Mouse (Mus musculus) heart, adult 8-10 months (tissue): ENCODE measurements around the gene Uqcrq. TPM values are rescaled to one million over a fixed set of nuclear protein-coding genes. Genes with fewer than 3 reads are reported as not detected.

ENCODE experiments used
- DNase-seq: peaks from one replicate; pipeline ENCODE4 v3.0.0; 2022; ENCODE audit warnings: low spot score
- total RNA-seq, 4 experiments: library from RNA; stranded (reverse); gene quantifications; 2 replicates each; pipeline ENCODE4 v1.2.4; 2022

The Uqcrq gene
- total RNA-seq: 1,000 to 10,000 TPM; 2,591 to 2,839 (median 2,740) TPM

DNA sequence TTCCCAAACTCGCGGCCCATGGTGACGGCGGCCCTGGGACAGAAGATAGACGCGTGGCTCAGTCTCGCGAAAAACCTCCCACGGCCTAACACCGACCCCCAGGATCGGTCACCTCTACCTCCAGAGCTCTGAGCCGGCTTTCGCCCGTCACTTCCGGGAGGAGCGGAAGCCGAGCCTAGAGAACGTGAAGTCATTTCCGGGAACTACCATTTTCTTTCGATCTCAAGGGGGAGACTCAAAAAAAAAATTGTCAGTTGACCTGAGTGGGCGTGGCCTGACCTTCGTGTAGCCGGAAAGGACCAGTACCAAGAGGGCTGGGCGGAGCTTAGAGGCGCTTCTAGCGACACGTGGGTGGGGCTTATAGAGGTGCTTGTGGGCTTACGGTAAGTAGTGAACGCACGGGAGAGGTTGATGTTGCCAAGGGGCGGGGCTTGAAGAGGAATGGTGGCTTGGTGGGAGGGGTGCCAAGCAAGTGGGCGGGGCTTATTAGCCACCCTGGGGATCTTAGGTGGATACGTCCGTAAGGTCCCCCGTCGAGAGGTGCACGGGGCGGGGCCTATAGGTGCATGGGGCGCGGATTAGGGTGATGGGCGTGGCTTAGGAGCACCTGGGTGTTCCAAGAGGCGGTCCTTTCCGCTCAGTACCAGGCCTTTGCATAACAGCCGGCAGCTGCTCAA is at the start of gene Uqcrq, which contains the start of gene Gdf9:
TSS of gene Uqcrq (minus strand) at position 162 of the 677 bp plus-strand sequence.
TSS of gene Gdf9 (plus strand) at position 354 of the 677 bp plus-strand sequence.
- DNase-seq: peak; percentile 98

DNA sequence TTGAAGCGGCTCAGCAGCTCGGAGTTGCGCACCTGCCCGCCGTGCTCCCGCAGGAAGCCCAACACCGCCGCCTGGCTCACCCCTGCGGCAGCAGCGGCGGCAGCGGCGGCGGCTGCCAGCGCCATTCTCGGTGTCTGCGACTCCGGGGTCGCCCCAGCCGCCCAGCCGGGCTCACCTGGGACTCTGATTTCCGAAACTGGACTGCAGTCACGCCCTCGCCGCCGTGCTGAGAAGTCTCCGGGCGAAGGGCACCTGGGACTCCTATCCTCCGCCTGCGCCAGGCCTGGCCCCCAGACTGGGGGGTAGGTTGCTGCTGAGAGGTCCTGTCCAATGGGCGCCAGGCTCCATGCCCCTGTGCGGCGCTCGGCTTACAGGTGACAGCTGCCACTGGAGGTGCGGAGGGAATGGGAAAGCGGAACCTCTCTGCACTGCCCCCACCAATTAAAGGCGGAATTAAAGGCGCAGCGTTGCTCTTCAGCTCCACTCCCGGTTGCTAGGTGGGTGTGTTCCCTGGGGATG is 49.2 kb upstream of the Uqcrq start, which contains the start of the genes Gm9945 and Sowaha:
TSS of gene Gm9945 (plus strand) at position 384 of the 519 bp plus-strand sequence.
TSS of gene Sowaha (minus strand) at position 492 of the 519 bp plus-strand sequence.
- DNase-seq: no peak

DNA sequence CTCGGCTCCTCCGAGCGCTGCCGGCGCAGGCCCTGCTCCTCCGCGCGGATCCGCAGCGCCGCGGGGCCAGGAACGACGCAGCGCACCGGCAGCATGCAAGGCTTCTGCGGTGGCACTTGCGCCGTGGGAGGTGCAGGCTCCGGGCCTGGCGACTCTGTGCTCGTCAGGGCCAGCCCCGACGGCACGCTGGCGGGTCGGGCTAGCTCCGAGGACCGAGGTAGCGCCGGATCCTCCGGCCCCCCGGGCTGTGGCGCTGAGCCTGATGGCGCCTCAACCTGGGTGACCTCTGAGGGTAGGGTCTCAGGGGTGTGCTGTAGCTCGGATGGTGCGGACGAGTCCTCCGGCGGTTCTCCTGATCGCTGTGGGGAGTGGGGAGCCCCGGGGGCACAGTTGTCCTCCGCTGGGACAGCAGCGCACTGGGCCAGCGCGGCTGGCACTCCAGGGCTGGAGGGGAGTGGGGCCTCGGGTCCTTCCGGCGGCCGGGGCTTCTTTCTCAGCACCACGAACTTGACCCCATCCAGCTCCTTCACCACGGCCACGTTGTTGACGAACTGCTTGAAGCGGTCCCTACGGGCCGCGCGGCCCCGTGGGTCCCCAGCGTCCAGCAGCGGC is 48.6 kb upstream of the Uqcrq start:
- DNase-seq: no peak

DNA sequence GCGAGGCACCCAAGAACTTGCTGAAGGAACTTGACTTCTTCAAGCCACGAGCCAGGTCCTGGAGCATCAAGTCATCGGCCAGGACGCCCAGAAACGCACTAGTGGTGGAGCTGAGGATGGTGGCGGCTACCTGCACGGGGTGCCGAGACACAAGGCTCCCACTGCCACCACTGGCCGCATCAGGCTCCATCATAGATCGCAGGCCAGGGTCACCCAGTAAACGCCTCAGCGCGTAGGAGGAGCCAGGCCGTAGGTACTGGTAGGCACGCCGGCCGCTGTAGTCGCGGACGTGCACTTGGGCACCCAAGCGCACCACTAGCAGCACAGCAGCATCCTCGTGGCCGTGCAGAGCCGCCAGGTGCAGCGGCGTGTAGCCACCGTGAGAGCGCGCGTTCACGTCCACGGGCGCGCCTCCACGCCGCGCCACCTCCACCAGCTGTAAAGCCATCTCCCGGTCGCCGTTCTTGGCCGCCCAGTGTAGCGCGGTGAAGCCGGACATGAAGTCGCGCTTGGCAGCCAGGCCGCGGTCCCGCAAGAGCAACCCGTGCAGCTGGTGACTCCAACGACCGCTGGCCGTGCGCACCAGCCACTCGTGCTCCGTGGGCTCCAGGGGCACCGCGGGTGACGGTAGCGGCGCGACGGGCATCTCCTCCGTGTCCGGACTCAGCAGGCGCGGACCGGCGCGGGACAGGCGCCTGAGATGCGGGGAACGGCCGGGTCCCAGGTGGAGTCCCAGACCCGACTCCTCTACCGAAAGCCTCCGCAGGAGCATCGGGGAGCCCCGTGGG is 47.9 kb upstream of the Uqcrq start:
- DNase-seq: no peak

DNA sequence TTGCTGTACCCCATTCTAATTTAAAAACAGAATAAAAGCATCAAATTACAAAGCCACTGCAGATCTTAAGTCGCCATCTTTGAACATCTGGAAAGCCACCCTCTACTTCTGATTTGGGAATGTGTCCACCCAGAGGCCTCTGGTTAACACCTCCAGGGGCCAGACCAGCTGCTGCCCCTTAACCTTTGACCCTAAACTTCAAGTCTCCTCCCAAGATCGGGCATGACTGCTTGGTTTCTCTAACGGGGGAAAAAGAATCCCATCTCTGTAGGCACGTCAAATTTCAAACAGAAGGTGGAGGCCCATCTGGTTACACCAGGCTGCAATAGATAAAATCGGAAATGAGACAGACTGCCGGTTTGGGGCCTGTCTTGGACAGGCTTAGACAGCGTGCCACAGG is 47.2 kb upstream of the Uqcrq start:
- no peak for DNase-seq

DNA sequence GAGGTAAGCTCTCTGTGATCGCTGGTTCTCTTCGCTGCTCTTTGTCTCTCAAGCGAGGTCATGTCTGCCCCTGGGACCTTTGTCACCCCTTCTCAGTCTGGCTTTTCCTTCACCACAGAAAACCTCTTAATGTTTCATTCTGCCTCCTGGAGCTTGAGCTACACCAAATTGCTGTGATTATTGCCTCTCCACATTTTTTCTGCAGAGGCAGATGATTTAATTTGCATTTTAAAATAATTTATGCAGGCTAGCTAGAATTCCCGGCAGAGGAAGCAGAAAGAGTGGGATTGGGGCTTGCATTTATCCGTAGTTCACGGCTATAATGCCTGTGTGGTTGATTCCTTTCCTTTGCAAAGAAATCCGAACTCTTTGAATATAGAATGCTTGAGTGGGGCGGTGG is 45.0 kb upstream of the Uqcrq start:
- DNase-seq: no peak

DNA sequence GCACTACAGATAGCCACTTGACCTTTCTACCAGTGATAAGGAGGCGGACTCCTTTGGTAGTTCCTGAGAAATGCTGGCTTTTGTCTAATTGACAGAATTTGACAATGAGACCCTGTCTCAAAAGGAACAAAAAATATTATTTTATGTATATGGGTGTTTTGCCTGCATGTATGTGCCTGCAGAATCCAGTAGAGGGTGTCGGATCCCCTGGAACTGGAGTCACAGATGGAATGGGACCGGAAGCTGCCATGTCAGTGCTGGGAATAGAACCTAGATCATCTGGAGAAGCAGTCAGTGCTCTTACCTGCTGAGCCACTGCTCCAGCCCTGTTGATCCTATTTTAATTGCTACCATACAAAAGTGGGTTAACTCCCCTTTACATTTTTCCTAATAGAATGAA is 42.1 kb upstream of the Uqcrq start:
- no peak for DNase-seq

DNA sequence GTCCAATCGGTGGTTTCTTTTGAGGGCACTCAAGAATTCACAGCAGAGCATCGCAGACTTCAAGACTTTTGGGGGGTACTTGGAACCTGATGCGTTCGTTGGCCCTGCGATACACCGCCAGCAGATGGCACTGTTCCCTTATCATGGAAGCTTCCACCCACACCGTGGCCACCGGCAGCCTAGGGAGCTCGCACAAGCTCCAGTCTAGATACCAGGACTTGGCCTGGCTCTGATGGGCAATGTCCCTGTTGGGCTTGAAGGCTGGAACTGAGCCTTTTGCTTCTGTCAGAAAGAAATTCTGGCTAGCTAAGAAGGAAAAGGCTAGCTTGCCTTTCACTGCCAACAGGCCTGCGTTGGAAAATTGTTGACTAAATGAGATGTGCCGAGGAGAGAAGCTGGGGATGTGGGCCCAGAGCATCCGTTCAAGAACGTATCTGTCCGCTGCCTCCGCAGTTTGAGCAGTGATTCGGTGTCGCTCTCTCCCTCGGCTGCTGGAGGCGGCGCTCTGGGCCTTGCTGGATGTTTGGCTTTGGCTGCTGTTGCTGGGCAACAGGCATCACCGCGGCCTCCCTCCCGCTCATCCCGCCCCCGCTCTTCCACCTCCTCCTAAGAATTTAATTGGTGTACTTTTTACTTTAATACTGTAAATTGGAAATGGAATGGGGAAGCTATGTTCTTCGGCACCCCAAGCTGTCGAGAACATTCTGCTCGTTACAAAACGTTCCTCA is 39.5 kb upstream of the Uqcrq start, which contains the start of gene Gm9837:
TSS of gene Gm9837 (minus strand) at position 512 of the 728 bp plus-strand sequence.
- peak; percentile 90 for DNase-seq

DNA sequence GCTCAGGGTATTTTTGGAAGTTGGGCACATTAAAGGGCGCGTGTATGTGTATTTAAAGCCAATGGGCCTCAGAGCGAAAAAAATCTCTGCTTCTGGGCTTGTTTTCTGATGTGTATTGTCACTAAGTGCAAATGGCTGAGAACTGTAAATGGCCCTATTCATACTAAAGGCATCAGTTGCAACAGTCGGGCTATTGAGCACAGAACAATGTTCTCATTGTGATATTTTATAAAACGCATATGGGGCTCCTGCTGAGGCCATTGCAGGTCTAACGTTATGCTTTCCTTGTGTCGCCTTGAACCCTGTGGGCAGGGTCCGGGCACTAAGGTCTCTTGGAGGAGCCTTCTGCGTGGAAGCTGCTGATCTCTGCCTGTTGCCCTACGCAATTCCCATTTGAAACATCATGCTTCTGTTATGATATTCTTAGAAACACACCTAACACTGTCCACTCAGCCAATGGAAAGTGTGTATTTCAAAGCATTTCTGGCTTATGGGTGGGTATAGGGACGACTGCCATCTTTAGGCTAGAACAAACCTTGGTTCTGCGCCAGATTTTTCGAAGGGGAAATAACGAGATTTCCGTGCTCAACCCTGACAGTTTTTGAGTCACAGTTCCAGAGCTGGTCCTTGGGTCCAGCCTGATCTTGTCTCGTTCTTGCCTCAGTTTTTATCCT is 38.8 kb upstream of the Uqcrq start:
- no peak for DNase-seq

DNA sequence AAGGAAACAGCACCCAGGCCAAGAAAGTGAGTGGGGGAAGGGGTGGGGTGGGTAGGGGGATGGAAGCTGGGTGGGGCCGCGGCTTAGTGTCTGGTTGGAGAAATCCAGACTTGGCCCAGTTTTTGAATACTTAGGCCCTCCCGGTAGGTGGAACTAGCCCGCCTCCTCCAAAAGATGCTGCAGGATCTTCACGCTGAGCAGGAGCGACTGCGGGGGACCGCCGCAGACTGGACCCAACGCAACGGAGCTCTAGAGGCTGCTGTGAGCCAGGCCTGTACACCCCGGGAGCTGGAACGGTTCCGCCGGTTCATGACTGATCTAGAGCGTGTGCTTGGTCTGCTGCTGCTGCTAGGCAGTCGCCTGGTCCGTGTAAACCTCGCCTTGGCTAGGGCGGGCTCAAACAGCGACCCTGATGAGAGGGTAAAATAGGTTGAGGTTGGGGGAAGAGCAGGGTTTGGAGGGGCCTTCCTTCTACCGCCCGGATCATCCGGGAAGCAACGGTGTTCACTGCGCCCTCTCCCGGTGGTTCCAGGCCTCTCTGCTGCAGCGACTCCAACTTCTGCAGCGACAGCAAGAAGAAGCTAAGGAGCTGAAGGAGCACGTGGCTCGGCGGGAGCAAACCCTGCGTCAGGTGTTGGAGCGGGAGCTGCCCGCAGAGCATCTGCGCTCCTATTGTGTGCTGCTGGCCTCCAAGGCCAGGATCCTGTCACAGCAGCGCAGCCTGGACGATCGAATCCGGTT is 35.8 kb upstream of the Uqcrq start:
- DNase-seq: peak; percentile 62

DNA sequence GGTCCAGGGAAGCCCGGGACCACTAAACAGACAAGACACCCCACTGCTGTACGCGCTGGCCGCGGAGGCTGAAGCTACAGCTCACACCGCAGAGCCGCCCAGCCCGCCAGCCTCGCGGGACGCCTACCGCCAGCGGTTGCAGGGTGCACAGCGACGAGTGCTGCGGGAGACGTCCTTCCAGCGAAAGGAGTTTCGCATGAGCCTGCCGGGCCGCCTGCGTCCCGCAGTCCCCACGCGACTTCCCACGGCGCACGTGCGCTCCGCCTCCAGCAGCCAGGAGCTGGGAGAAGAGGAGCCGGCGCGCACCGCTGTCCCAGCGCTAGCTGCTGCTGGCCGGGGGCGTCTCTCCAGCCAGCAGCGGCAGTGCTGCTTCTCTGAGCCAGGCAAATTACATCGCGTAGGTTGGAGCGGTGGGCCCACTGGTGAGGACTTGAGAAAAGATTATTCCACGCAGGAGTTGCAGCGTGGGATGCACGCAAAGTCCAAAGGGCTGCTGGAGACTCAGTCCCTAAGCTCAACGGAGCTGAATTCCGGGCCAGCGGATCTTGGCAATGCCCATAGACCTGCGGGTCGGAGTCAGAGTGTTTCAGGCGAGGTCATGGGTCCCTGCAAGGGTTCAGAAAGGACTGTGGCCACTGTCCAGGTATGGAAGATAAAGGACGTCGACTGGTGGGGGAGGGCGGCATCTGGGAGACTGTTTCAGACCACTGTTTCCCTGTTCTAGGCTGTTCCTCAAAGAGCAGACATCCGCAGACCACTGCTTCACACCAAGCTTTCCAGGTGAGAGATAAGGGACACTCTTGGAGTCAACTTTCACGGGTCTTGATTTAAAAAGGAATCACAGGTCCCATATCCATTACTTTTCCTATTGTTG is 33.2 kb upstream of the Uqcrq start:
- no peak for DNase-seq

DNA sequence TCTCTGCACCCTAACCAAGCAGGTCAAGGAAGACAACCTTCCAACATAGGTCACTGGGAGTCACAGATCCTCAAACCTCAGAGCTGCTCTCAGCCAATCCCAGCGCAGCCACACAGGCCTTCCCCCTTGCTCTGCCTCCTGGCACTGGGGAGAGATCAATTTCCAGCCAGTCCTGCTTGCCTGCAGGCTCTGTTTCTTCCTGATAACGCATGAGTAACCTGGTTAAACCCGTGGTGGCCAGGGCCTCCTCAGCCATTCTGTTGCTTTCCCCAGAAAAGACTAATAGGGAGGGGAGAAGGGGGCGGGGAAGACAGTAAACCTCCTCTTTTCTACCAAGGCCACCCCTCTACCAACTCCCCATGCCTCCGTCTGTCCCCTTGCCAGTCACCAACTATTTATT is 31.1 kb upstream of the Uqcrq start:
- DNase-seq: no peak

DNA sequence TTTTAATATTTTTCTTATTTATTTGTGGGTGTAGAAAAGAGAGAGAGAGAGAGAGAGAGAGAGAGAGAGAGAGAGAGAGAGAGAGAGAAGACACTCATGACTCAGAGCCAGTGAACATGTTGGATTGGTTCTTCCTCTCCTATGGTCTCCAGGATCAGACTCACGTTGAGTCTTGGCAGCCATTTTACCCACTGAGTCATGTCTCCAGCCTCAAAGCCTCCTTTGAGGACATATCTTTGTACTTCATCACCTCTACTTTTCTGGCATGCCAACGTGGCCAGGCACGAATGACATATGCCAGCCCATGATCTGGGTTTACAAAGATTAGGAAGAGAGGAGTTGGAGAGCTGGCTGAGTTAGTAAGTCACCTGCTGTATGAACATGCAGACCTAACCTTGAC is 29.6 kb upstream of the Uqcrq start:
- DNase-seq: no peak

DNA sequence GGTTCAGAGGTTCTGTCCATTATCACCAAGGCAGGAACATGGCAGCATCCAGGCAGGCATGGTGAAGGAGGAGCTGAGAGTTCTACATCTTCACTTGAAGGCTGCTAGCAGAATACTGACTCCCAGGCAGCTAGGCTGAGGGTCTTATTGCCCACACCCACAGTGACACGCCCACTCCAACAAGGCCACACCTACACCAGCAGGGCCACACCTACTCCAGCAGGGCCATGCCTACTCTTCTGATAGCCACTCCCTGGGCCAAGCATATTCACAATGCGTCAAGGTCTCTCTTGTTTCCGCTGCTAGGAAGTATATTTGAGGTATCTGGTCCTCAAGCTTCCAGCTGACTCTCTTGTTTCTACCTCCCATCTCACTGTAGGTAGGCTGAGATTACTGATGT is 28.4 kb upstream of the Uqcrq start:
- no peak for DNase-seq

DNA sequence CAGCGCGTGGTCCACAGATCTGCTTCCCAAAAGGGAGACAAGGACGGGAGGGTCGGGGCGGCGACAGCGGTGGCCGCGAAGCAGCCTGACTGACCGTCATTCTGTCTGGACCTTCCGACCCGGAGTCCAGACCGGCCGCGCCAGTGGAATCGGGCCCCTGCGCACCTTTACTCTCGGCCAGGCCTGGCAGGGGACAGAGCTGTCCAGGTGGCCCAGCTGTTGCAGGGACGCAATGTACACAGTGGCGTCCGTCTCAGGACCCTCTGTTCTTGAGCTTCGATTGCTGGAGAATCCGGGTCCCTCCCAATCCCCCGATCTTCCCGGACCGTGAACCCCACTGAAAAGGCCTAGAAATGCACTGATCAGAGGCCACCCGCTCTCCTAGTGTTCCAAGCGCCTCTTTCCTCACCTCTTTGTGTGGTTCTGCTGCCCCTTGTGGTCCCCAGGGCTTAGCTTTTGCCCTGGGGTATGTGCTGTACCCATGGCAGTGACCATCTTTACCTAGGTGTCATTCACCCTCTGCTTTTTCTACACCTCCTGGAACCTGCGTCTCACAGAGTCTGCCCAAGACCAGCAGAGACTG is 26.8 kb upstream of the Uqcrq start:
- no peak for DNase-seq

DNA sequence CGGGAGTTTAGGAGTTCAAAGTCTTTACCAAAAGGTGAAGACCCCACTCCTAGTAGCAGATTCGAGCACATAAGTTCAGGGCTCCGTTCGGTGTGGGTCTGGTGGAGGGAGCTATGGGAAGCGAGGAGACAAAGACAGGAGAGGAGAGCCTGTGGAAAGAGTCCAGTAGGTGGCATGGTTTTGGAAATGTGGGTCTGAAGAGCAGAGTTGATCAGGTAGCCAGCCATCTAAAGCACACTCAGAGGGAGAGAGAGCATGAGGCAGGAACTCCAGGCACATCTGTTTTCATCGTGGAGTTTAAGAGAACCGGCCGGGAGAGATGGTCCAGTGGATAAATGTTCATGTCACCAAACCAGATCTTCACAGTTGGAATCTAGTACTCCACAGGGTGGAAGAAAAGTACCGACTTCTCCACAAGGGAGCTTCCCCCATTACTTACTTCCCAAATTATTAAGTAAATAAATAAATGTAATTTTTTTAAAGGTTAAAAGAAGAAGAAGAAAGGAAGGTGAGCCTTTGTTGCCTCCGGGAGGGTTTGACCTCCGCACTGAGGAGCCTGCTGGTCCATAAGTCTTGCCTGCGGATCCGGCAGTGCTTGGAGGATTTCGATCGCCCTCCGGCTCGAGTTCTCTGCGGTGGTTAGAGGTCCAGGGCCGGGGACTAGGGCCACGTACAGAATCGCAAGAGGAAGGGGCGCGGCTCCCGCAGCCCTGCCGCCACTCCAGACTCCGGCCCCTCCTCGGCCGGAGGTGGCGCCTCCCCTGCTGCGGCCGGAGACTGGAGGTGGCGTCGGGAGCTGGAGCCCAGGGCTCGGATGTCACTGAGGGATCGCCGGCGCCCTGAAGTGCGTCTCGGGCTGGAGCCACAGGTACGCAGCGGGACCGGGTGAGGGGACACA is 26.1 kb upstream of the Uqcrq start, which contains the start of the genes Gm10447 and Shroom1:
TSS of gene Gm10447 (minus strand) at position 637 of the 898 bp plus-strand sequence.
TSS of gene Shroom1 (plus strand) at position 732 of the 898 bp plus-strand sequence.
- DNase-seq: peak; percentile 40

DNA sequence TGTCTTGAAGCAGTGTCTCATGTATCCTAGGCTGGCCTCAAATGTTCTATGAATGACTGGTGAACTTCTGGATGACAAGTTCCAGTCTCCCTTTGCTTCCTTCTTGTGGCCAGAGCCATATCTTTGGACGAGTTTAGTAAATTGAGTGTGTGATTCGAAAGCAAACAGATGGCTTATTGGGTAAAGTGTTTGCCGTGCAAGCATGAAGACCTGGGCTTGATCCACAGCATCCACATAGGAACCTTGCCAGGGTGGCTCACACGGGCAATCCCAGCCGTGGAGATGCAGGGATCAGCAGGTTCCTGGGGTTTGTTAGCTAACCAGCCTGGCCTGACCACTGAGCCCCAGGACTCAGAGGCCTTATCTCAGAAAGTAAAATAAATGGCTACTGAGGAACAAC is 22.4 kb upstream of the Uqcrq start:
- no peak for DNase-seq

DNA sequence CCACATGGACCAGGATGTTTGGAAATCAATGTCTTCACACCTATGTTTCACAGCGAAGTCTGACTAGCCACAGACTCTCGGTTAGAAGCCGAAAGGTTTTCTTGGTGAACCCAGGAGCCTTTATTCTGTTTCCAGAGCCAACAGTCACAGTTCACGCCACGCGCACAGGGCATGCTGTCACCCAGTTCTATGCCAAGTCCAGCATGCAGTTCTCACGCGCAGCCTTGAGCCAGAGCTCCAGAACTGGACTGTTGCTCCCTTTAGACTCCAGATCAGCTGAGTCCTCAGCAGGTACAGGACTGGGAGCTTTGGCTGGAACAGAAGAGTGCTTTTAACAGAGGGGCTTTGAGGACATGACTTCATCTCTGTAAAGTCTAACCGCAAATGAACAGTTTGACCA is 21.8 kb upstream of the Uqcrq start:
- no peak for DNase-seq
